ENCODE assay signal across 16 mouse cellular contexts in genomic region chr5:105832140-105832539, GRCm38 (mm10). TPM values are rescaled to one million over a fixed set of nuclear protein-coding genes. Genes with fewer than 3 reads are reported as not detected.
DNase-seq lines count a peak whose midpoint lies in the region; ATAC-seq lines count a peak whose summit lies in the region.
"Had no signal": no experiment of that assay in that cellular context is flagged by ENCODE, and none has a peak within 500 bp of the region (broad histone marks: within the 10 kb centered on the region; RNA-seq: fewer than 3 reads in every experiment).

No protein-coding gene starts in this region.

- H3K4me2 ChIP-seq in kidney, embryonic 15.5 days: no peak overlapping the region
- H3K4me2 ChIP-seq in hindbrain, embryonic 12.5 days (replicated peaks): no peak overlapping the region
- H3K4me2 ChIP-seq: intestine, embryonic 15.5 days; limb, embryonic 13.5 days; neural tube, embryonic 15.5 days had no signal

- H3K9ac ChIP-seq in kidney, embryonic 15.5 days: no peak overlapping the region
- H3K9ac ChIP-seq in hindbrain, embryonic 12.5 days: no peak overlapping the region
- H3K9ac ChIP-seq: intestine, embryonic 15.5 days; limb, embryonic 13.5 days; neural tube, embryonic 15.5 days had no signal

- H3K4me1 ChIP-seq in heart, embryonic 10.5 days: peaks cover 7% of the 10 kb centered on the region
- H3K4me1 ChIP-seq in kidney, embryonic 15.5 days: peaks cover 19% of the 10 kb centered on the region
- peaks cover 3% of the 10 kb centered on the region; the same call in 1 of the 2 replicates for H3K4me1 ChIP-seq in hindbrain, embryonic 12.5 days
- H3K4me1 ChIP-seq: neural tube, embryonic 15.5 days had no signal

- no peaks in the 10 kb centered on the region for H3K9me3 ChIP-seq in heart, embryonic 10.5 days
- H3K9me3 ChIP-seq in kidney, embryonic 15.5 days (replicated peaks): no peaks in the 10 kb centered on the region
- H3K9me3 ChIP-seq in hindbrain, embryonic 12.5 days (replicated peaks): no peaks in the 10 kb centered on the region
- H3K9me3 ChIP-seq: intestine, embryonic 15.5 days; limb, embryonic 13.5 days; neural tube, embryonic 15.5 days had no signal

- no peak for ATAC-seq in kidney, embryonic 15.5 days (replicated peaks; ENCODE audit: low FRiP score)
- ATAC-seq in hindbrain, embryonic 12.5 days (ENCODE audit: low FRiP score): no peak
- ATAC-seq: intestine, embryonic 15.5 days; Patski had no signal

- peaks cover 15% of the 10 kb centered on the region; the same call in 1 of the 2 replicates for H3K27me3 ChIP-seq in heart, embryonic 10.5 days (ENCODE audit: insufficient read depth, poor library complexity, severe bottlenecking)
- H3K27me3 ChIP-seq in kidney, embryonic 15.5 days: no peaks in the 10 kb centered on the region
- H3K27me3 ChIP-seq in hindbrain, embryonic 12.5 days: no peaks in the 10 kb centered on the region
- H3K27me3 ChIP-seq: intestine, embryonic 15.5 days; limb, embryonic 13.5 days; neural tube, embryonic 15.5 days; Patski had no signal

- H3K27ac ChIP-seq in heart, embryonic 10.5 days: no peak overlapping the region
- peak overlapping the region; percentile 22 for H3K27ac ChIP-seq in kidney, embryonic 15.5 days
- no peak overlapping the region for H3K27ac ChIP-seq in hindbrain, embryonic 12.5 days
- H3K27ac ChIP-seq: intestine, embryonic 15.5 days; limb, embryonic 13.5 days; neural tube, embryonic 15.5 days had no signal

- no peak overlapping the region for H3K4me3 ChIP-seq in heart, embryonic 10.5 days
- H3K4me3 ChIP-seq in kidney, embryonic 15.5 days (replicated peaks): no peak overlapping the region
- no peak overlapping the region for H3K4me3 ChIP-seq in hindbrain, embryonic 12.5 days
- H3K4me3 ChIP-seq: intestine, embryonic 15.5 days; limb, embryonic 13.5 days; neural tube, embryonic 15.5 days had no signal

- intact Hi-C loops in gastrocnemius, postnatal 14 days (cut with DNase I; ENCODE audit: low total_unique reads): no loop called here

- 67% methylated on average over 7 of the region's 7 CpGs for WGBS in heart, embryonic 10.5 days
- 51% methylated on average over 7 of the region's 7 CpGs for WGBS in kidney, embryonic 15.5 days
- 72% methylated on average over 7 of the region's 7 CpGs for WGBS in hindbrain, embryonic 12.5 days

- H3K36me3 ChIP-seq in heart, embryonic 10.5 days: no peaks in the 10 kb centered on the region
- no peaks in the 10 kb centered on the region for H3K36me3 ChIP-seq in kidney, embryonic 15.5 days
- no peaks in the 10 kb centered on the region for H3K36me3 ChIP-seq in hindbrain, embryonic 12.5 days
- H3K36me3 ChIP-seq: intestine, embryonic 15.5 days; limb, embryonic 13.5 days; neural tube, embryonic 15.5 days had no signal

- peak; percentile 50 to 56 for DNase-seq in heart, adult 18-20 months
- DNase-seq in heart, embryonic 10.5 days (ENCODE audit: low spot score): no peak
- DNase-seq in Muller cell, postnatal 12 days (ENCODE audit: inconsistent ontology term): peak; percentile 52
- peak; percentile 54 for DNase-seq in gastrocnemius, postnatal 14 days
- DNase-seq in neural tube, embryonic 10.5 days (ENCODE audit: extremely low spot score, low spot score): no peak
- no peak for DNase-seq in embryo, embryonic 11 days
- DNase-seq: adrenal gland, postnatal 10 days; cerebellum, adult 11-12 months; lung, adult 2 months; thymus, postnatal 36 days had no signal

RNA-seq across cellular contexts. Expression of gene Zfp326, which starts 44.2 kb away (rescaled TPM):
- total RNA-seq in heart, adult 18-20 months (2021): 10 to 100 TPM in 1 of 2 experiments, 1 to 10 TPM in 1; 9.4 to 10.5 TPM
- polyA plus RNA-seq in heart, embryonic 10.5 days (2016; fragmentation: Nextera tagmentation; extraction: Ambion mirVana): 30.0 and 37.7 TPM in 2 replicates
- total RNA-seq in gastrocnemius, postnatal 14 days (2021): 10 to 100 TPM in 1 of 2 experiments, 1 to 10 TPM in 1; 8.4 to 10.6 TPM
- polyA plus RNA-seq in kidney, embryonic 15.5 days (2015; fragmentation: Nextera tagmentation; extraction: Ambion mirVana): 47.0 and 50.8 TPM in 2 replicates
- polyA plus RNA-seq in hindbrain, embryonic 12.5 days (2016; fragmentation: Nextera tagmentation; extraction: Ambion mirVana): 64.7 and 65.6 TPM in 2 replicates

Comparison
In these comparisons a context has a peak if more than half of its experiments do, and no peak if none do; other contexts are left out.
1. DNase-seq: peak in heart, adult 18-20 months (2 of 2), Muller cell, postnatal 12 days (single experiment) and gastrocnemius, postnatal 14 days (single experiment); none in heart, embryonic 10.5 days (single experiment), neural tube, embryonic 10.5 days (single experiment) and embryo, embryonic 11 days (single experiment).